Mouse (Mus musculus) liver, embryonic 14.5 days (tissue): ENCODE measurements around the gene Zbp1. TPM values are rescaled to one million over a fixed set of nuclear protein-coding genes. Genes with fewer than 3 reads are reported as not detected.

Experiments
- ATAC-seq: fragments of 200-750 bp; cut with Nextera tagmentation; 2 replicates; pipeline ENCODE4 v1.8.0; 2017; ENCODE audit warnings: moderate number of reproducible peaks, mild to moderate bottlenecking, moderate library complexity; ENCODE audit not compliant: insufficient read depth
- DNase-seq, 3 experiments: peaks; one replicate each; pipeline ENCODE4 v3.0.0-alpha.2; 2012 to 2013; ENCODE audit warnings: low read depth in 3 of 3, low spot score in 3 of 3
- H3K27ac ChIP-seq: fragments of 300-500 bp; sonication (generic); 2 replicates; pipeline ENCODE4 v1.5.1; 2014; ENCODE audit warnings: moderate library complexity, mild to moderate bottlenecking, control low read depth, inconsistent platforms
- H3K27me3 ChIP-seq: fragments of 300-500 bp; sonication (generic); 2 replicates; pipeline ENCODE4 v1.6.1; 2014; ENCODE audit warnings: mild to moderate bottlenecking, low read length, moderate library complexity; ENCODE audit not compliant: control insufficient read depth, insufficient read depth
- H3K36me3 ChIP-seq: fragments of 300-500 bp; sonication (generic); replicated peaks from 2 replicates; pipeline ENCODE4 v1.6.1; 2014; ENCODE audit warnings: low read depth; ENCODE audit not compliant: control insufficient read depth, insufficient read depth
- H3K4me1 ChIP-seq, 2 experiments: fragments of 200-500 bp in 1 of 2; fragments of 300-500 bp in 1 of 2; sonication (generic) in 1 of 2; replicated peaks; 2 replicates each; pipeline ENCODE4 v1.6.1; 2012 to 2014; ENCODE audit warnings: antibody characterized with exemption in 1 of 2, inconsistent platforms in 1 of 2, low read length in 1 of 2; ENCODE audit not compliant: control insufficient read depth in 2 of 2, insufficient read depth in 2 of 2
- H3K4me2 ChIP-seq: fragments of 300-500 bp; sonication (generic); 2 replicates; pipeline ENCODE4 v1.6.1; 2014; ENCODE audit warnings: low read depth, mild to moderate bottlenecking, control low read depth, moderate library complexity
- H3K4me3 ChIP-seq, 2 experiments: fragments of 200-500 bp in 1 of 2; fragments of 300-500 bp in 1 of 2; sonication (generic) in 1 of 2; 2 replicates each; pipeline ENCODE4 v1.5.1; 2012 to 2014; ENCODE audit warnings: low read depth in 2 of 2, low read length in 2 of 2, mild to moderate bottlenecking in 2 of 2, control low read depth in 1 of 2, inconsistent platforms in 1 of 2, moderate library complexity in 1 of 2; ENCODE audit not compliant: insufficient read depth in 1 of 2
- H3K9ac ChIP-seq: fragments of 300-500 bp; sonication (generic); replicated peaks from 2 replicates; pipeline ENCODE4 v1.6.1; 2014; ENCODE audit warnings: mild to moderate bottlenecking, control low read depth, moderate library complexity
- H3K9me3 ChIP-seq: fragments of 300-500 bp; sonication (generic); 2 replicates; pipeline ENCODE4 v1.6.1; 2016; ENCODE audit warnings: low read length, mixed read lengths; ENCODE audit not compliant: control insufficient read depth
- CTCF ChIP-seq: IDR thresholded peaks from 2 replicates; pipeline ENCODE4 v1.5.1; 2016; ENCODE audit warnings: antibody characterized with exemption, low read depth, control low read depth
- EP300 ChIP-seq: IDR thresholded peaks from 2 replicates; pipeline ENCODE4 v1.6.1; 2016; ENCODE audit warnings: antibody characterized with exemption, low read depth
- WGBS: fragments of 180-500 bp; shearing (Covaris S2); extraction: QIAGEN DNeasy Blood & Tissue Kit; methylation state at CpG from one replicate; pipeline ENCODE4 v1.1.7; 2014; ENCODE audit not compliant: insufficient replicate concordance; 5-methylcytosine and 5-hydroxymethylcytosine counted together
- polyA plus RNA-seq, 2 experiments: library from polyadenylated mRNA; depleted of rRNA in 1 of 2; stranded (reverse) in 1 of 2; unstranded in 1 of 2; fragments of >200 nt; fragmentation: Nextera tagmentation in 1 of 2; extraction: Ambion mirVana in 1 of 2; gene quantifications; 2 replicates each; pipeline versions ENCODE4 v1.2.1 to v1.2.3; 2012 to 2014

Gene Zbp1
- polyA plus RNA-seq, 2 experiments = 0.64 to 1.0 TPM

- TF ChIP-seq CTCF (no peak), EP300 (no peak)
- no peak overlapping the region for H3K4me2 ChIP-seq
- DNase-seq (no peak), ATAC-seq (no peak)
- no peak overlapping the region for H3K27ac ChIP-seq
- no peak overlapping the region for H3K9ac ChIP-seq
- H3K36me3 ChIP-seq = no peaks in the 10 kb centered on the region
- H3K4me3 ChIP-seq = no peak overlapping the region
- H3K4me1 ChIP-seq = no peaks in the 10 kb centered on the region
- H3K27me3 ChIP-seq = no peaks in the 10 kb centered on the region
- WGBS = 41% methylated on average over 12 of the region's 12 CpGs
- H3K9me3 ChIP-seq = no peaks in the 10 kb centered on the region
Measured at GRCm38 (mm10) chr2:173242874-173243273, 24.2 kb upstream of the Zbp1 start.

- no peak for DNase-seq
- no peaks in the 10 kb centered on the region for H3K4me1 ChIP-seq
- no peaks in the 10 kb centered on the region for H3K36me3 ChIP-seq
- WGBS = 56% methylated on average over 9 of the region's 9 CpGs
- no peak for ATAC-seq
- H3K4me2 ChIP-seq = no peak overlapping the region
- no peak for TF ChIP-seq CTCF
- no peak for TF ChIP-seq EP300
- H3K9me3 ChIP-seq = no peaks in the 10 kb centered on the region
- no peak overlapping the region for H3K9ac ChIP-seq
- no peak overlapping the region for H3K4me3 ChIP-seq
- no peaks in the 10 kb centered on the region for H3K27me3 ChIP-seq
- no peak overlapping the region for H3K27ac ChIP-seq
Measured at GRCm38 (mm10) chr2:173240738-173241137, 22.0 kb upstream of the Zbp1 start.

- DNase-seq = no peak
- Histone ChIP-seq H3K4me3 (no peak overlapping the region), H3K9ac (no peak overlapping the region), H3K4me2 (no peak overlapping the region), H3K27ac (no peak overlapping the region), H3K36me3 (no peaks in the 10 kb centered on the region), H3K9me3 (no peaks in the 10 kb centered on the region), H3K4me1 (no peaks in the 10 kb centered on the region), H3K27me3 (no peaks in the 10 kb centered on the region)
- 42% methylated on average over 14 of the region's 14 CpGs for WGBS
- no peak for TF ChIP-seq CTCF
- TF ChIP-seq EP300 = no peak
- ATAC-seq = no peak
Measured at GRCm38 (mm10) chr2:173238522-173238921, 19.8 kb upstream of the Zbp1 start.

- 59% methylated on average over 8 of the region's 8 CpGs for WGBS
- H3K4me2 ChIP-seq = no peak overlapping the region
- H3K9me3 ChIP-seq = no peaks in the 10 kb centered on the region
- no peaks in the 10 kb centered on the region for H3K27me3 ChIP-seq
- H3K4me3 ChIP-seq = no peak overlapping the region
- H3K27ac ChIP-seq = no peak overlapping the region
- H3K4me1 ChIP-seq = no peaks in the 10 kb centered on the region
- H3K36me3 ChIP-seq = no peaks in the 10 kb centered on the region
- DNase-seq = no peak
- ATAC-seq = no peak
- no peak for TF ChIP-seq CTCF
- no peak for TF ChIP-seq EP300
- no peak overlapping the region for H3K9ac ChIP-seq
Measured at GRCm38 (mm10) chr2:173235435-173236332, 17.0 kb upstream of the Zbp1 start.

- no peak overlapping the region for H3K4me2 ChIP-seq
- no peak for TF ChIP-seq EP300
- no peak for TF ChIP-seq CTCF
- no peaks in the 10 kb centered on the region for H3K4me1 ChIP-seq
- no peaks in the 10 kb centered on the region for H3K27me3 ChIP-seq
- H3K4me3 ChIP-seq = no peak overlapping the region
- ATAC-seq (no peak), DNase-seq (no peak)
- H3K36me3 ChIP-seq = no peaks in the 10 kb centered on the region
- H3K9ac ChIP-seq = no peak overlapping the region
- H3K27ac ChIP-seq = no peak overlapping the region
- no peaks in the 10 kb centered on the region for H3K9me3 ChIP-seq
- WGBS = 74% methylated on average over 8 of the region's 8 CpGs
Measured at GRCm38 (mm10) chr2:173232766-173233099, 14.0 kb upstream of the Zbp1 start.
